Mouse (Mus musculus): ENCODE measurements around the gene Ddr2. TPM values are rescaled to one million over a fixed set of nuclear protein-coding genes. Genes with fewer than 3 reads are reported as not detected.

Gene Ddr2
- polyA plus RNA-seq, 1 experiment from 2014 or later = 7.9 TPM

DNA sequence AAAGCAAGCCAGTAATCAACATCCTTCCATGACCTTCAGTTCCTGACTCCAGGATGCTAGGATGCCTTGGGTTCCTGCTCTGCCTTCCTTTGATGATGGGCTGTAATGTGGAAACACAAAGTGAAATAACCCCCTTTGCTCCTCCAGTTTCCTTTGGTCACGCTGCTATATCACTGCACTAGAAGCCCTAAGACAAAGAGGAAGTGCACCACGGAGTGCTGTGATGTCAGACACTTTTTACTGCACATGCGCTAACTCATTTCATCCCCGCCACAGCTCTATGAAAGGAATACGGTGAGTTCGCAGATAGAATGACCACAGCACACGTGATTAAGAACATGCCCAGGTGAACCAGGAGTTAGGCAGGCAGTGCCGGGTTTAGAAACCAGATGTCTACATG lies 36.8 kb downstream of the Ddr2 start:
- 85% methylated on average over 8 of the region's 8 CpGs for WGBS
- no peak overlapping the region for H3K4me2 ChIP-seq (ENCODE audit: low read length)
- ATAC-seq = no peak
- no peak overlapping the region for H3K4me3 ChIP-seq (replicated peaks; ENCODE audit: low read length)
- H3K27ac ChIP-seq (ENCODE audit: low read length) = no peak overlapping the region
- no peaks in the 10 kb centered on the region for H3K4me1 ChIP-seq (replicated peaks; ENCODE audit: control insufficient read depth, insufficient read depth, low read length)
- no peaks in the 10 kb centered on the region for H3K9me3 ChIP-seq (ENCODE audit: control insufficient read depth, low read length)
- H3K9ac ChIP-seq (replicated peaks; ENCODE audit: low read depth, low read length) = no peak overlapping the region
- H3K36me3 ChIP-seq (ENCODE audit: control insufficient read depth, insufficient read depth) = no peaks in the 10 kb centered on the region
- no peaks in the 10 kb centered on the region for H3K27me3 ChIP-seq (replicated peaks; ENCODE audit: control insufficient read depth, insufficient read depth, low read length)

DNA sequence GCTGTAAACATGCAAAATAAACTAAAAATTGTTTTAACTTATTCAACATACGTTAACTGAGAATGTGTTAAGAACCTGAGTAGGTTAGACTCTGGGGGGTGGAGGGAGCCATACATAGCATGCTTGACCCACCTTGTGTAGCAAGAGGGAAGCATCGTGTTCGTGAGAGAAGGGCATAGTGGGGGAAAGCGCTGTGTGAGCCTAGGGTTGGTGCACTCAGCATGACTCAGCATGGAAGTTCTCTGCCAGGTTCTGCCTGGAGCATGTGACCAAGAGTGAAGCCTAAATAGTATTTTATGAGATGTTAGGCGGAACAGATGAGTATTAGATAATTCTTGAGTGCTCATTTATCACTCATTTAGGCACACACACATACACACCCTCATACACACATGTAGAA lies 41.4 kb downstream of the Ddr2 start:
- WGBS = 88% methylated on average over 5 of the region's 5 CpGs
- H3K9ac ChIP-seq (replicated peaks; ENCODE audit: low read depth, low read length) = no peak overlapping the region

DNA sequence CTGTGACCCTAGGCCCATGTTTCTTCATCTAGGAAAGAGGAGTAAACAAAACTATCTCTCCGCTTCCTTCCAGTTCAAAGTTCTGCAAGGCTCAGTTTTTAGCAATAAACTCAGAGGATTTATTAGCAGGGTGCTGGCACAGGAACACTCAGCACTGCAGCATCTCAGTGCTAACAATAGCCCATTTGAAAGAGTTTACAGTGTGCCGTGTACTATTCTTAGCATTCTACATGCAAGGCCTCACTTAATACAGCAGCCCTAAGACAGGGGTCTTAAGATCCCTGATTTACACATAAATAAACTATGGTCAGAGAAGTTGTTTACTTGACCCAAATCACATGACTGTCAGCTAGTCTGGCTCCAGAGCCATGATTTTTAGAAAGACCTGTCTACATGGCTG lies 44.6 kb downstream of the Ddr2 start:
- H3K9ac ChIP-seq (replicated peaks; ENCODE audit: low read depth, low read length) = no peak overlapping the region

More for the DNA sequence above, 41.4 kb downstream of the Ddr2 start:
- no peak for ATAC-seq
- Histone ChIP-seq H3K36me3 (ENCODE audit: control insufficient read depth, insufficient read depth) (no peaks in the 10 kb centered on the region), H3K9me3 (ENCODE audit: control insufficient read depth, low read length) (no peaks in the 10 kb centered on the region), H3K27ac (ENCODE audit: low read length) (no peak overlapping the region), H3K27me3 (replicated peaks; ENCODE audit: control insufficient read depth, insufficient read depth, low read length) (no peaks in the 10 kb centered on the region), H3K4me2 (ENCODE audit: low read length) (no peak overlapping the region), H3K4me1 (replicated peaks; ENCODE audit: control insufficient read depth, insufficient read depth, low read length) (no peaks in the 10 kb centered on the region), H3K4me3 (replicated peaks; ENCODE audit: low read length) (no peak overlapping the region)

DNA sequence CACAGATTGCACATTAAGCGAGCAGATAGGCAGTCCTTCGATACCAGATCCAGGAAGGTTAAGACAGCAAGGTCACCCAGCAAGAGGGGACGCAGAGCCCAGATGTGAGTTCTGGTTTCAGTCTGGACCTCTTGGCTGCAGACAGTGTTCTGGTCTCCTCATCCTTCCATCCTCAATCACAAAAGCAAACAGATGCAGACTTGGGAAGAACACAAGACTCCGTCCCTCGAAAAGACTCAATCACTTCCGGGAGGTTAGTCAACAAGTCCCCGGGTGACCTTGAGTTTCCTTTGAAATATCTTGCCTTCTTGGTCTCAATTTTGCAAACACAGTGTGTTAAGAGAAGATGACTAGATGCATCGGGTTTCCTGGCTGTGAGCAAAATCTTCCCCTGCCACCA lies 45.6 kb downstream of the Ddr2 start:
- Histone ChIP-seq H3K4me2 (ENCODE audit: low read length) (no peak overlapping the region), H3K9me3 (ENCODE audit: control insufficient read depth, low read length) (no peaks in the 10 kb centered on the region), H3K9ac (replicated peaks; ENCODE audit: low read depth, low read length) (no peak overlapping the region), H3K27ac (ENCODE audit: low read length) (no peak overlapping the region), H3K4me1 (replicated peaks; ENCODE audit: control insufficient read depth, insufficient read depth, low read length) (no peaks in the 10 kb centered on the region), H3K36me3 (ENCODE audit: control insufficient read depth, insufficient read depth) (no peaks in the 10 kb centered on the region), H3K4me3 (replicated peaks; ENCODE audit: low read length) (no peak overlapping the region), H3K27me3 (replicated peaks; ENCODE audit: control insufficient read depth, insufficient read depth, low read length) (no peaks in the 10 kb centered on the region)
- 94% methylated on average over 8 of the region's 8 CpGs for WGBS
- ATAC-seq = no peak

More for the DNA sequence above, 44.6 kb downstream of the Ddr2 start:
- Histone ChIP-seq H3K4me1 (replicated peaks; ENCODE audit: control insufficient read depth, insufficient read depth, low read length) (no peaks in the 10 kb centered on the region), H3K27ac (ENCODE audit: low read length) (no peak overlapping the region), H3K36me3 (ENCODE audit: control insufficient read depth, insufficient read depth) (no peaks in the 10 kb centered on the region), H3K4me3 (replicated peaks; ENCODE audit: low read length) (no peak overlapping the region), H3K9me3 (ENCODE audit: control insufficient read depth, low read length) (no peaks in the 10 kb centered on the region), H3K4me2 (ENCODE audit: low read length) (no peak overlapping the region), H3K27me3 (replicated peaks; ENCODE audit: control insufficient read depth, insufficient read depth, low read length) (no peaks in the 10 kb centered on the region)
- ATAC-seq = no peak
- WGBS = 54% methylated on average over 2 of the region's 2 CpGs

DNA sequence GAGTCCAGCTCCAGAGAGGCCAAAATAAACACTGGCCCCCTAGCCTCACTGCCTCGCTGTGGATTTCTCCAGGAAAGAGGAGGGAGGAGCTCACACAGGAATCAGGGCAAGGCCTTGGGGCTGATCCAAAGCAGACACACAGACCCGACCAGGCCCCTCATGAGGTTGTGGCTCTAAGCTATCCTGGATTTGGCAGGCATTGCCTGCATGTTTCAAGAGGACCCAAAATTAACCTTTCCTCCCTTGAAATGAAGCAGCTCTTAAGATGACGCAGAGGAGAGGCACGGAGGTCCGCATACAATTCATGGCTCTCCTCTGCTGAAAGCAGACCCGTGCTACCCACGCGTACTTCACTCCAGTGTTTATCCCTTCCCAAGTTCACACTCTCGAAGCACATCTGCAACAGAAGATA lies 46.5 kb downstream of the Ddr2 start:
- Histone ChIP-seq H3K4me1 (replicated peaks; ENCODE audit: control insufficient read depth, insufficient read depth, low read length) (no peaks in the 10 kb centered on the region), H3K36me3 (ENCODE audit: control insufficient read depth, insufficient read depth) (no peaks in the 10 kb centered on the region), H3K27me3 (replicated peaks; ENCODE audit: control insufficient read depth, insufficient read depth, low read length) (no peaks in the 10 kb centered on the region), H3K4me2 (ENCODE audit: low read length) (no peak overlapping the region), H3K4me3 (replicated peaks; ENCODE audit: low read length) (no peak overlapping the region), H3K27ac (ENCODE audit: low read length) (no peak overlapping the region), H3K9me3 (ENCODE audit: control insufficient read depth, low read length) (no peaks in the 10 kb centered on the region), H3K9ac (replicated peaks; ENCODE audit: low read depth, low read length) (no peak overlapping the region)
- 81% methylated on average over 9 of the region's 9 CpGs for WGBS
- no peak for ATAC-seq

DNA sequence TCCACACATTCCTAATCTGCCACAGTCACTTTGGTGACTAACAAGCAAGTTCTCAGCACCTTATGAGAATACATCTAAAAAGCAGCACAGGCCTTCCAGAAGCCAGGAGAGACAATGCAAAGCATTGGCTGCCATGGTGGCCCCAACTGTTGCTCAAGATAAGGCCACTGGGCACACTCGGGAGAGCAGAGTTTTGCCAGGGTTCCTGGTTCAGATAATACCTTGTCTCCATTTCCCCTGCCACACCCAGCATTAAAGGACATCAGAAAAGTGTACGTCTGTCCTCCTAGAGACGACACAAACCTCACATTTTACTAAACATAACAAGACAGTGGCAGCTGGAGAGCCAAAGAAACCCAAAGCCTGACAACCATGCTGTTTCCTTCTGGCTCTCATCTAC lies 50.3 kb downstream of the Ddr2 start:
- Histone ChIP-seq H3K9me3 (ENCODE audit: control insufficient read depth, low read length) (no peaks in the 10 kb centered on the region), H3K27me3 (replicated peaks; ENCODE audit: control insufficient read depth, insufficient read depth, low read length) (no peaks in the 10 kb centered on the region), H3K36me3 (ENCODE audit: control insufficient read depth, insufficient read depth) (no peaks in the 10 kb centered on the region), H3K27ac (ENCODE audit: low read length) (no peak overlapping the region), H3K4me3 (replicated peaks; ENCODE audit: low read length) (no peak overlapping the region), H3K9ac (replicated peaks; ENCODE audit: low read depth, low read length) (no peak overlapping the region), H3K4me1 (replicated peaks; ENCODE audit: control insufficient read depth, insufficient read depth, low read length) (no peaks in the 10 kb centered on the region), H3K4me2 (ENCODE audit: low read length) (no peak overlapping the region)
- no peak for ATAC-seq
- WGBS = 84% methylated on average over 3 of the region's 3 CpGs

DNA sequence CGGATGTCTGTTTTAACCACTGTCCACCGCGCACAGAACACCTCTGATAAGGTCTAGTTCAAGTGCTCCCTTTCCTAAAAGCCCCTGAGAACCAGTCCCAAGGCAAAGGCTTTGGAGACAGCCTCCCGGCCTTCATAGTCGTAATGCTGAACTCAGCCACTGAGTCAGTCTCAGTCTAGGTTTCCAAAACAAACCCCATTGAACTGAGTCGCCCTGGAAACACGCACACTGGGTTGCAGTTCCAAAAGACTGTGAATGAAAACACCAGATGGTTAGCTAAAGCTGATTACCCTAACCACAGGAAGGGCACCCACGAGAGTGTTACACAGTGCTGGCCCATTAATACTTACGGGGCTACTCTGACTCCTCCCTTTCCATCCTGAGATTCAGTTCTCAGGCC lies 51.2 kb downstream of the Ddr2 start:
- H3K9ac ChIP-seq (replicated peaks; ENCODE audit: low read depth, low read length) = no peak overlapping the region
- no peaks in the 10 kb centered on the region for H3K36me3 ChIP-seq (ENCODE audit: control insufficient read depth, insufficient read depth)
- H3K27ac ChIP-seq (ENCODE audit: low read length) = no peak overlapping the region
- no peaks in the 10 kb centered on the region for H3K27me3 ChIP-seq (replicated peaks; ENCODE audit: control insufficient read depth, insufficient read depth, low read length)
- 65% methylated on average over 9 of the region's 9 CpGs for WGBS
- peak; percentile 69 for ATAC-seq
- no peak overlapping the region for H3K4me3 ChIP-seq (replicated peaks; ENCODE audit: low read length)
- H3K4me1 ChIP-seq (replicated peaks; ENCODE audit: control insufficient read depth, insufficient read depth, low read length) = no peaks in the 10 kb centered on the region
- H3K4me2 ChIP-seq (ENCODE audit: low read length) = no peak overlapping the region
- H3K9me3 ChIP-seq (ENCODE audit: control insufficient read depth, low read length) = no peaks in the 10 kb centered on the region

DNA sequence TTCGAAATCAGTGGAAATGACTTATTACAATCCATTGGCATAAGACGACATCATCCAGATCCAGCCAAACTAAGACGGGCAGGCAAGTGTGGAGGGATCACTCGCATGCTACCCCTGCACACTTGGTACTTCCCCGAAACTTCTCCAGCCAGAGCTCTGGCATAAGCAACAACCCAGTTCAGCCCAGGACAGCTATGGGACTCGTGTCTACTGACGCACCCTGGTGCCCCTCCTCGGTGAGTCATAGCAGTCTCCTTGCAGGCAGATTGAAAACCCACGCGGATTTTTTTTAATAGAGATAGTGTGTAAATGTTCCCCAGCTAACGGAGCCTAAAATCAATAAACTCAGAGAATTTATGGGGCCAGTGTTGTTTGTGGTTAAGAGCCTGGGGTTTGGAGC lies 52.5 kb downstream of the Ddr2 start:
- H3K9ac ChIP-seq (replicated peaks; ENCODE audit: low read depth, low read length) = no peak overlapping the region
- H3K36me3 ChIP-seq (ENCODE audit: control insufficient read depth, insufficient read depth) = no peaks in the 10 kb centered on the region
- H3K27me3 ChIP-seq (replicated peaks; ENCODE audit: control insufficient read depth, insufficient read depth, low read length) = no peaks in the 10 kb centered on the region
- H3K27ac ChIP-seq (ENCODE audit: low read length) = no peak overlapping the region
- 93% methylated on average over 11 of the region's 11 CpGs for WGBS
- H3K4me3 ChIP-seq (replicated peaks; ENCODE audit: low read length) = no peak overlapping the region
- no peak for ATAC-seq
- no peaks in the 10 kb centered on the region for H3K4me1 ChIP-seq (replicated peaks; ENCODE audit: control insufficient read depth, insufficient read depth, low read length)
- H3K9me3 ChIP-seq (ENCODE audit: control insufficient read depth, low read length) = no peaks in the 10 kb centered on the region
- H3K4me2 ChIP-seq (ENCODE audit: low read length) = no peak overlapping the region

DNA sequence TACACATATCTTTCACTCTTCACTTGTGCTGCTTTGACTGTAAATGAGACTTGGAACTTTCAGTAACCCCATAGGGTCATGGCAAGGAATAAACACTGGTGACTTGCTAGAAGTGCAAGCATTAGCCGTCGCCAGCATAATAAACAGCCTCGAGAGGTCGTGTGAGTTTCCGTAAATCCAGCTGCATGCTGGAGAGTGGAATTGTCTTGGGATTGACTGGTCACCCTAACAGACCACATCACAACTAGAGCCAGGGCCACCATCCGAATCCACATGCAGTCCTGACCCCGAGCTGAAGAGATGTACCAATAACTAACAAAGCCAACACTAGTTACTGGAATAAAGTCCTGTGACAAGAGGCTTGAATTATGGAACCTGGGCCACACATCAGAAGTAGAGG lies 53.0 kb downstream of the Ddr2 start:
- ATAC-seq = no peak
- no peak overlapping the region for H3K9ac ChIP-seq (replicated peaks; ENCODE audit: low read depth, low read length)
- H3K27ac ChIP-seq (ENCODE audit: low read length) = no peak overlapping the region
- no peaks in the 10 kb centered on the region for H3K36me3 ChIP-seq (ENCODE audit: control insufficient read depth, insufficient read depth)
- no peak overlapping the region for H3K4me2 ChIP-seq (ENCODE audit: low read length)
- no peaks in the 10 kb centered on the region for H3K9me3 ChIP-seq (ENCODE audit: control insufficient read depth, low read length)
- 94% methylated on average over 7 of the region's 7 CpGs for WGBS
- H3K4me3 ChIP-seq (replicated peaks; ENCODE audit: low read length) = no peak overlapping the region
- no peaks in the 10 kb centered on the region for H3K27me3 ChIP-seq (replicated peaks; ENCODE audit: control insufficient read depth, insufficient read depth, low read length)
- H3K4me1 ChIP-seq (replicated peaks; ENCODE audit: control insufficient read depth, insufficient read depth, low read length) = no peaks in the 10 kb centered on the region

DNA sequence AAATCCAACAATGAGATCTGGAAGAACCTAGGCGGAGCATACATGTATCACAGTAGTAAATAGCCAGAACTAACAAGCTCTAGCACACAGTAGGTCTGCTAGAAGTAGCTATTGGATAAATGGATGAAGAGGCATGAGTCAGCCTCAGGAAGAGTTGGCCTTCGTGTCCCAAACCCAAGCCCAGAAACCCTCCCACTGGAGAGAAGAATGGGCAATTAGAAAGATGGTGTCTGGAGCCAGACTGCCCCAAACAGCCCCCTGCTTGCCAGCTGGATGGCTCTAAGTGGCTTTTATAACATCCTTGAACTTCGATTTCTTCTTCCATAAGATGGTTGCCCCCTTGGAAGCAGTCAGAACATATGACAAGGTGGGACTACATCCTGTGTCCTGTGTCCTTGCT lies 53.6 kb downstream of the Ddr2 start:
- Histone ChIP-seq H3K9ac (replicated peaks; ENCODE audit: low read depth, low read length) (no peak overlapping the region), H3K27ac (ENCODE audit: low read length) (no peak overlapping the region), H3K4me2 (ENCODE audit: low read length) (no peak overlapping the region), H3K36me3 (ENCODE audit: control insufficient read depth, insufficient read depth) (no peaks in the 10 kb centered on the region), H3K27me3 (replicated peaks; ENCODE audit: control insufficient read depth, insufficient read depth, low read length) (no peaks in the 10 kb centered on the region), H3K4me3 (replicated peaks; ENCODE audit: low read length) (no peak overlapping the region), H3K9me3 (ENCODE audit: control insufficient read depth, low read length) (no peaks in the 10 kb centered on the region), H3K4me1 (replicated peaks; ENCODE audit: control insufficient read depth, insufficient read depth, low read length) (no peaks in the 10 kb centered on the region)
- no peak for ATAC-seq
- WGBS = 73% methylated on average over 3 of the region's 3 CpGs
